ENCODE assay signal across 8 mouse cellular contexts in genomic region chr2:10372321-10372723, GRCm38 (mm10). TPM values are rescaled to one million over a fixed set of nuclear protein-coding genes. Genes with fewer than 3 reads are reported as not detected.
DNase-seq lines count a peak whose midpoint lies in the region; ATAC-seq and TF ChIP-seq lines count a peak whose summit lies in the region.

No protein-coding gene starts in this region.

- peak overlapping the region; percentile 95 for H3K4me2 ChIP-seq in forebrain, embryonic 15.5 days (replicated peaks)
- peak overlapping the region; percentile 98 for H3K4me2 ChIP-seq in lung, embryonic 16.5 days (ENCODE audit: low read depth, low read length)

- H3K27ac ChIP-seq in forebrain, embryonic 15.5 days (replicated peaks), result 0 out of 2 replicates have a peak overlapping the region, but pooled peaks have one; percentile 27
- H3K27ac ChIP-seq in layer of hippocampus, adult 2 months, result no peak overlapping the region
- H3K27ac ChIP-seq in lung, embryonic 16.5 days (ENCODE audit: low read length), result no peak overlapping the region

- DNase-seq in ES-CJ7 (ENCODE audit: low read depth, low spot score), result peak; percentile 93
- peak; percentile 20 for DNase-seq in c-Kit-positive CD71-positive TER-119-negative erythroid progenitor cells, embryonic 14.5 days (ENCODE audit: low read depth)
- peak; percentile 62 to 67 for DNase-seq in heart, postnatal 14 days
- peak; percentile 58 to 69 for DNase-seq in layer of hippocampus, adult 2 months (ENCODE audit: low spot score in 2 of 2)
- peak; percentile 26 for DNase-seq in ovary, adult 18-20 months (ENCODE audit: low spot score)
- peak; percentile 75 for DNase-seq in thymus, postnatal 14 days

- H3K9ac ChIP-seq in forebrain, embryonic 15.5 days (replicated peaks), result peak overlapping the region; percentile 53
- peak overlapping the region; percentile 65; the same call in 1 of the 2 replicates for H3K9ac ChIP-seq in lung, embryonic 16.5 days (ENCODE audit: low read length)

- H3K4me3 ChIP-seq in forebrain, embryonic 15.5 days, result peak overlapping the region; percentile 77
- H3K4me3 ChIP-seq in layer of hippocampus, adult 2 months, result peak overlapping the region; percentile 75
- H3K4me3 ChIP-seq in lung, embryonic 16.5 days (ENCODE audit: low read length), result peak overlapping the region; percentile 72

- intact Hi-C loops in heart, postnatal 14 days (cut with DNase I), result loop anchor here (5.0 kb wide), 1 partner anchor 685 kb away; no protein-coding TSS in a partner anchor

- H3K36me3 ChIP-seq in forebrain, embryonic 15.5 days, result no peaks in the 10 kb centered on the region
- H3K36me3 ChIP-seq in lung, embryonic 16.5 days (ENCODE audit: control insufficient read depth, insufficient read depth, low read length), result no peaks in the 10 kb centered on the region

- peaks cover 62% of the 10 kb centered on the region for H3K27me3 ChIP-seq in forebrain, embryonic 15.5 days
- peaks cover 64% of the 10 kb centered on the region for H3K27me3 ChIP-seq in lung, embryonic 16.5 days (ENCODE audit: control insufficient read depth, insufficient read depth, low read depth, low read length)

- H3K4me1 ChIP-seq in forebrain, embryonic 15.5 days, result peaks cover 25% of the 10 kb centered on the region
- peaks cover 14% of the 10 kb centered on the region for H3K4me1 ChIP-seq in lung, embryonic 16.5 days (replicated peaks; ENCODE audit: control insufficient read depth, insufficient read depth, low read length)

- WGBS in forebrain, embryonic 15.5 days, result 1% methylated on average over 31 of the region's 31 CpGs
- WGBS in lung, embryonic 16.5 days, result 0% methylated on average over 26 of the region's 31 CpGs

- peak; percentile 84 for ATAC-seq in forebrain, embryonic 15.5 days (replicated peaks)
- ATAC-seq in lung, embryonic 16.5 days (ENCODE audit: low read depth), result peak; percentile 84

- H3K9me3 ChIP-seq in forebrain, embryonic 15.5 days, result no peaks in the 10 kb centered on the region
- peaks cover 2% of the 10 kb centered on the region; the same call in 1 of the 2 replicates for H3K9me3 ChIP-seq in lung, embryonic 16.5 days (ENCODE audit: control insufficient read depth, low read length)

- peak; percentile 66 for TF ChIP-seq CTCF in layer of hippocampus, adult 2 months (conservative IDR thresholded peaks at IDR 0.05)

RNA-seq across cellular contexts. Expression of gene Sfmbt2, which starts 2.0 kb away (rescaled TPM):
- 2.1 and 2.4 TPM in 2 replicates for polyA plus RNA-seq in forebrain, embryonic 15.5 days (2015; fragmentation: Nextera tagmentation; extraction: Ambion mirVana)
- under 1 TPM; 0.56 to 0.69 TPM for total RNA-seq in heart, postnatal 14 days (2021)
- 1 to 10 TPM; 3.6 to 4.3 TPM for total RNA-seq in layer of hippocampus, adult 2 months (2021)
- polyA plus RNA-seq in lung, embryonic 16.5 days (2015; fragmentation: Nextera tagmentation; extraction: Ambion mirVana), result 1.3 and 2.0 TPM in 2 replicates

Comparison
In these comparisons a context has a peak if more than half of its experiments do, and no peak if none do; other contexts are left out.
1. DNase-seq: peak in every context shown above with its lines; median percentile 93 in ES-CJ7; 75 in thymus, postnatal 14 days; 64 in heart, postnatal 14 days; 64 in layer of hippocampus, adult 2 months; 26 in ovary, adult 18-20 months; 20 in c-Kit-positive CD71-positive TER-119-negative erythroid progenitor cells, embryonic 14.5 days.